Mouse (Mus musculus) forebrain, embryonic 13.5 days (tissue): ENCODE results near the gene Ddx39b. TPM values are rescaled to one million over a fixed set of nuclear protein-coding genes. Genes with fewer than 3 reads are reported as not detected.
A peak's percentile ranks its signal among the peaks of the same experiment; 100 is the strongest.
"Not testable (repeated sequence)": the region's sequence is repeated elsewhere in the genome, so short reads cannot be mapped to it uniquely, and the experiment has no call there.

ENCODE experiments used
- ATAC-seq: fragments of 200-750 bp; cut with Nextera tagmentation; 2 replicates; pipeline ENCODE4 v1.8.0; 2017
- H3K27ac ChIP-seq: fragments of 300-500 bp; sonication (generic); 2 replicates; pipeline ENCODE4 v1.5.1; 2015; ENCODE audit warnings: inconsistent platforms, mild to moderate bottlenecking, moderate library complexity
- H3K27me3 ChIP-seq: fragments of 300-500 bp; sonication (generic); 2 replicates; pipeline ENCODE4 v1.6.1; 2015; ENCODE audit warnings: mild to moderate bottlenecking, inconsistent platforms
- H3K36me3 ChIP-seq: fragments of 300-500 bp; sonication (generic); 2 replicates; pipeline ENCODE4 v1.6.1; 2015; ENCODE audit warnings: mild to moderate bottlenecking, inconsistent platforms; ENCODE audit not compliant: poor library complexity, severe bottlenecking
- H3K4me1 ChIP-seq: fragments of 300-500 bp; sonication (generic); 2 replicates; pipeline ENCODE4 v1.6.1; 2015; ENCODE audit warnings: inconsistent platforms
- H3K4me2 ChIP-seq: fragments of 300-500 bp; sonication (generic); 2 replicates; pipeline ENCODE4 v1.6.1; 2015; ENCODE audit warnings: inconsistent platforms, mild to moderate bottlenecking, moderate library complexity
- H3K4me3 ChIP-seq: fragments of 300-500 bp; sonication (generic); 2 replicates; pipeline ENCODE4 v1.5.1; 2015; ENCODE audit warnings: mild to moderate bottlenecking, inconsistent platforms
- H3K9ac ChIP-seq: fragments of 300-500 bp; sonication (generic); 2 replicates; pipeline ENCODE4 v1.6.1; 2015; ENCODE audit warnings: mild to moderate bottlenecking, inconsistent platforms
- H3K9me3 ChIP-seq: fragments of 300-500 bp; sonication (generic); replicated peaks from 2 replicates; pipeline ENCODE4 v1.6.1; 2016; ENCODE audit warnings: inconsistent platforms
- WGBS: fragments of 180-500 bp; shearing (Covaris S2); methylation state at CpG from one replicate; pipeline ENCODE4 v1.1.7; 2015; 5-methylcytosine and 5-hydroxymethylcytosine counted together
- polyA plus RNA-seq: library from polyadenylated mRNA; unstranded; fragments of >200 nt; fragmentation: Nextera tagmentation; extraction: Ambion mirVana; gene quantifications from 2 replicates; pipeline ENCODE4 v1.2.1, GENCODE M21; 2015

The Ddx39b gene
- polyA plus RNA-seq, 1 experiment from 2014 or later = 592 TPM

GRCm38 (mm10) chr17:35224641-35225040 lies 16.9 kb upstream of the Ddx39b start:
- Histone ChIP-seq H3K4me1 (no peaks in the 10 kb centered on the region), H3K27ac (no peak overlapping the region), H3K4me2 (no peak overlapping the region), H3K9ac (no peak overlapping the region), H3K4me3 (no peak overlapping the region), H3K9me3 (no peaks in the 10 kb centered on the region), H3K36me3 (peaks cover 70% of the 10 kb centered on the region), H3K27me3 (no peaks in the 10 kb centered on the region)
- no peak for ATAC-seq
- 97% methylated on average over 4 of the region's 4 CpGs for WGBS

GRCm38 (mm10) chr17:35225456-35225855 lies 16.1 kb upstream of the Ddx39b start:
- Histone ChIP-seq H3K27ac (no peak overlapping the region), H3K9me3 (no peaks in the 10 kb centered on the region), H3K4me3 (no peak overlapping the region), H3K4me2 (no peak overlapping the region), H3K36me3 (peaks cover 68% of the 10 kb centered on the region), H3K4me1 (no peaks in the 10 kb centered on the region), H3K27me3 (no peaks in the 10 kb centered on the region), H3K9ac (no peak overlapping the region)
- 96% methylated on average over 5 of the region's 5 CpGs for WGBS
- no peak for ATAC-seq

DNA sequence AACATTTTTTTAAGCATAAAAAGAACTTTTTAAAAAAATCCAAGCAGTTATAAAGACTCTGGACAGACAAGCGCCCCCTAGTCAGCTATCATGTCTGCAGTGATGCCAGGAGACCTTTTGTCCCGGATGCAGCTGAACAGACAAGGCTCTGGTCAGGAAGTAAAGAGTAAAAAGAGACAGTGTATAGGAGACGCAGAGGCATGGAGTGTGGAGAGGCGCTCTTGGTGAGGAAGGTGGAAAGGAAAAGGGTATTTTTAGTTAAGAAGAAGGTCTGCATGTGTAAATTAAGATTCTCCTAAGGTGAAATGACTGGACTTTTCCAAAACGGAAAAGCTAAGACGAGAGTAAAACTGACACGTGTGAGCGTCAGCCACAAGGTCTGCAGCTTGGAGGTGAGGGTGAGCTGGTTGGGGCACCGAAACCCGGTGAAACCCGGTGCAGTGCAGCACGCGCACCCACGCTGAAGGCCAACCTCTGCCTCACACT lies 14.9 kb upstream of the Ddx39b start:
- no peak overlapping the region for H3K27ac ChIP-seq
- no peaks in the 10 kb centered on the region for H3K9me3 ChIP-seq
- 90% methylated on average over 14 of the region's 14 CpGs for WGBS
- peaks cover under 1% of the 10 kb centered on the region for H3K4me1 ChIP-seq
- H3K4me2 ChIP-seq = no peak overlapping the region
- no peak for ATAC-seq
- H3K27me3 ChIP-seq = no peaks in the 10 kb centered on the region
- no peak overlapping the region for H3K4me3 ChIP-seq
- no peak overlapping the region for H3K9ac ChIP-seq
- H3K36me3 ChIP-seq = peaks cover 70% of the 10 kb centered on the region

- no peak overlapping the region for H3K4me3 ChIP-seq
- no peak overlapping the region for H3K27ac ChIP-seq
- 94% methylated on average over 10 of the region's 10 CpGs for WGBS
- no peak overlapping the region for H3K4me2 ChIP-seq
- no peak for ATAC-seq
- peaks cover 23% of the 10 kb centered on the region for H3K4me1 ChIP-seq
- no peaks in the 10 kb centered on the region for H3K9me3 ChIP-seq
- H3K27me3 ChIP-seq = no peaks in the 10 kb centered on the region
- H3K36me3 ChIP-seq = peaks cover 57% of the 10 kb centered on the region
- 0 out of 2 replicates have a peak overlapping the region, but pooled peaks have one; percentile 27 for H3K9ac ChIP-seq
Observed at GRCm38 (mm10) chr17:35231022-35231421, 10.5 kb upstream of the Ddx39b start.

- peaks cover 53% of the 10 kb centered on the region for H3K36me3 ChIP-seq
- 13% methylated on average over 12 of the region's 12 CpGs for WGBS
- no peaks in the 10 kb centered on the region for H3K27me3 ChIP-seq
- peak overlapping the region; percentile 27; the same call in 1 of the 2 replicates for H3K9ac ChIP-seq
- 0 out of 2 replicates have a peak overlapping the region, but pooled peaks have one; percentile 10 for H3K4me3 ChIP-seq
- ATAC-seq = no peak
- H3K4me1 ChIP-seq = peaks cover 30% of the 10 kb centered on the region
- peak overlapping the region; percentile 40 for H3K4me2 ChIP-seq
- H3K9me3 ChIP-seq = no peaks in the 10 kb centered on the region
- no peak overlapping the region for H3K27ac ChIP-seq
Observed at GRCm38 (mm10) chr17:35232043-35232442, 9.5 kb upstream of the Ddx39b start.

DNA sequence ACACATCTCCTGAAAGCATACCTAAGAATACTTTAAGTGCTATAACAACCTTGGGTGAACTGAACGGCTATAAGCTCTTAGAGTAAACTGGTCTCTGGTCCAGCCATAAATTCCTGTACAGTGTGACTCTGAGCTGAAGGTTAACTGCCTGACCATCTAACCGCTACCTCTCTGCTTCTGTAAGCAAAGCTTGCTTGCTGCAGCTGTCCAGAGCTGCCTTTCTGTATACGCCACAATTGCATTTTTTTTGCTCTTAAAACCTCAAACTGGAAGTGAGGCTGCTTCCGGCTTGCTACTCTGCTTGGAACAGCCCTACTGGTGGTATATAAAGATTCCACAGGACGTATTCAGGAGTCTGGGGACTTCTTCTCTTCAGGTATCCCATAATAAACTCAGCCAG lies 8.9 kb upstream of the Ddx39b start:
- peak overlapping the region; percentile 35; the same call in 1 of the 2 replicates for H3K9ac ChIP-seq
- no peak overlapping the region for H3K4me2 ChIP-seq
- peaks cover 47% of the 10 kb centered on the region for H3K36me3 ChIP-seq
- no peaks in the 10 kb centered on the region for H3K27me3 ChIP-seq
- no peak overlapping the region for H3K4me3 ChIP-seq
- no peaks in the 10 kb centered on the region for H3K9me3 ChIP-seq
- H3K4me1 ChIP-seq = peaks cover 32% of the 10 kb centered on the region
- 93% methylated on average over 5 of the region's 5 CpGs for WGBS
- ATAC-seq = no peak
- H3K27ac ChIP-seq = no peak overlapping the region

GRCm38 (mm10) chr17:35233114-35233980 lies 8.2 kb upstream of the Ddx39b start, which contains the start of gene Atp6v1g2:
Atp6v1g2 (plus strand) TSS chr17:35233660.
- WGBS = 79% methylated on average over 18 of the region's 18 CpGs
- peak within 1 kb of the TSS; percentile 58 for H3K4me3 ChIP-seq
- H3K27ac ChIP-seq = no peak within 1 kb of the TSS
- H3K4me2 ChIP-seq = peak within 1 kb of the TSS; percentile 85
- H3K9ac ChIP-seq = peak within 1 kb of the TSS; percentile 86
- no peaks in the 10 kb centered on the region for H3K9me3 ChIP-seq
- H3K36me3 ChIP-seq = peaks cover 40% of the 10 kb centered on the region
- no peak for ATAC-seq
- H3K27me3 ChIP-seq = no peaks in the 10 kb centered on the region
- H3K4me1 ChIP-seq = peaks cover 32% of the 10 kb centered on the region

GRCm38 (mm10) chr17:35234090-35234489 lies 7.5 kb upstream of the Ddx39b start:
- not testable (repeated sequence) for ATAC-seq, H3K27me3 ChIP-seq, H3K9me3 ChIP-seq, H3K27ac ChIP-seq
- 93% methylated on average over 7 of the region's 7 CpGs for WGBS
- H3K4me3 ChIP-seq = peak overlapping the region; percentile 58; the same call in 1 of the 2 replicates
- peaks cover 33% of the 10 kb centered on the region for H3K36me3 ChIP-seq
- 0 out of 2 replicates have a peak overlapping the region, but pooled peaks have one; percentile 86 for H3K9ac ChIP-seq
- peaks cover 32% of the 10 kb centered on the region for H3K4me1 ChIP-seq
- peak overlapping the region; percentile 85 for H3K4me2 ChIP-seq

GRCm38 (mm10) chr17:35234903-35235302 lies 6.6 kb upstream of the Ddx39b start:
- Histone ChIP-seq H3K9me3 (no peaks in the 10 kb centered on the region), H3K27ac (peak overlapping the region; percentile 97), H3K4me3 (peak overlapping the region; percentile 58), H3K9ac (peak overlapping the region; percentile 86), H3K27me3 (no peaks in the 10 kb centered on the region), H3K4me2 (peak overlapping the region; percentile 85), H3K4me1 (peaks cover 32% of the 10 kb centered on the region), H3K36me3 (peaks cover 25% of the 10 kb centered on the region)
- WGBS = 15% methylated on average over 28 of the region's 31 CpGs
- no peak for ATAC-seq

DNA sequence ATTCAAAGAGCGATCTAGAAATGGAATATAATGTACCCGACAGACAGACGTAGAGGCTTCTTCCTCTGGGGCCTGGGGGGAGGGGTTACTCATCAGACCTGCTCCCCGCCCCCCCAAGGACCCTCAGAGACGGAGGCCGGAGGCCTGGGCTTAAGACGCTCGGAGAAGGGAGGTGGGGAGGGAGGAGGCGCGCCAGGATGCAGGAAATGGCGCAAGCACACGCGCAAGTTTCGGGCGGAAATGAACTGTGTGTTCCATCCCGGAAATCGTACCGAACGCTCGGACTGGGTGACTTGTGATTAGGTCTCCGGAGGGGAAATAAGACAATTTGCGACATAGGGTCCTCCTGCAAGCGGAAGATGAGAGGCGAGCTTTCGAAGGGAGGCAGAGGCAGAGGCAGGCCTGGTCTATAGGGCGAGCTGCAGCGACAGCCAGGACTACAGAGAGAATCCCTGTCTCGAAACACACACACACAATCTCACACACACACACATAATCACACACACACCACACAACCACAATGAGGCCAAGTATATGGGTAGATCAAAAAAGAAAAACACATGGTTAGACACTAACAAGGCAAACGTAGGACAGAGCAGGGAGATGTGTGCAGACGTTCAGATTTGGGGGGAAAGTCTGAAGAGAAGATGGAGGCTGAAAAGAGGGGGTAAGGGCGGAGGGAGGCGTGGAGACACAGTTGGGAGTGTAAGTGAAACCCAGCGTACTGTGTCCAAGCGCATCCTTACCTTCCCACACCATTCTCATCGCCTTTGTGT lies 5.7 kb upstream of the Ddx39b start, which contains the start of gene Nfkbil1:
Gene Nfkbil1, minus strand, starts transcription at position 179 of the 776 bp plus-strand sequence.
- Histone ChIP-seq H3K27me3 (no peaks in the 10 kb centered on the region), H3K36me3 (peaks cover 17% of the 10 kb centered on the region), H3K9me3 (no peaks in the 10 kb centered on the region), H3K4me1 (peaks cover 40% of the 10 kb centered on the region), H3K4me3 (peak within 1 kb of the TSS; percentile 58), H3K4me2 (peak within 1 kb of the TSS; percentile 85), H3K9ac (peak within 1 kb of the TSS; percentile 86), H3K27ac (peak within 1 kb of the TSS; percentile 97)
- under 1% methylated on average over 35 of the region's 35 CpGs for WGBS
- peak; percentile 77 for ATAC-seq

- Histone ChIP-seq H3K9ac (peak overlapping the region; percentile 86), H3K4me3 (peak overlapping the region; percentile 58)
- 1% methylated on average over 18 of the region's 18 CpGs for WGBS
Observed at GRCm38 (mm10) chr17:35236390-35236746, 5.2 kb upstream of the Ddx39b start.

GRCm38 (mm10) chr17:35236996-35237395 lies 4.5 kb upstream of the Ddx39b start:
- H3K27me3 ChIP-seq = no peaks in the 10 kb centered on the region
- H3K27ac ChIP-seq = peak overlapping the region; percentile 97
- WGBS = 78% methylated on average over 9 of the region's 9 CpGs
- peak overlapping the region; percentile 86 for H3K9ac ChIP-seq
- peak overlapping the region; percentile 58 for H3K4me3 ChIP-seq
- peaks cover 11% of the 10 kb centered on the region for H3K36me3 ChIP-seq
- no peak for ATAC-seq
- no peaks in the 10 kb centered on the region for H3K9me3 ChIP-seq
- H3K4me2 ChIP-seq = peak overlapping the region; percentile 85
- peaks cover 37% of the 10 kb centered on the region for H3K4me1 ChIP-seq

More at GRCm38 (mm10) chr17:35236390-35236746, 5.2 kb upstream of the Ddx39b start:
- Histone ChIP-seq H3K4me2 (peak overlapping the region; percentile 85), H3K27me3 (no peaks in the 10 kb centered on the region), H3K27ac (peak overlapping the region; percentile 97), H3K36me3 (peaks cover 12% of the 10 kb centered on the region), H3K4me1 (peaks cover 41% of the 10 kb centered on the region), H3K9me3 (no peaks in the 10 kb centered on the region)
- ATAC-seq = peak; percentile 84
